Mouse (Mus musculus) stomach, postnatal 0 days (tissue): ENCODE data around the gene Rorc.

Source experiments
- CTCF ChIP-seq: IDR thresholded peaks from 2 replicates; pipeline ENCODE4 v1.5.1; 2016; ENCODE audit warnings: antibody characterized with exemption, low read depth, mild to moderate bottlenecking, moderate library complexity
- EP300 ChIP-seq: optimal IDR thresholded peaks from 2 replicates; pipeline ENCODE3; 2016; ENCODE audit warnings: antibody characterized with exemption

DNA sequence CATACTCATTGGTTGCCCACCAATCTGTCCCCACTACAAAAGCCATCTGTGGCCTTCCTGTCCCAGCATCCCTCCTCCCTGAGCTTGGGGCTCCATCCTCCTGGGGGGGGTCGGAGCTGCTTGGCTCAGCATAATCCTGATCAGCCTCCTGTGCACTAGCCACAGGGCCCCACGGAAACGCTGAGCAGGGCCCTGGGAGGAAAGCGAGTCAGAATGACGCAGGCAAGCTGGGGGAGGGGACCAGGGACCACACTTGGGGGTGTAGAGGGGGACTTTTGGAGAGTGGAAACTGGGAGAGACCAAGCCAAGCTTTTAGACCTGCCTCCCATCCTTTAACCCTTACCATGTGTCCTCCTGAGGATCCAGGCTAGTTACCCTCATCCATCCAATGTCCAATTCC, 3.3 kb downstream of the Rorc start:
- TF ChIP-seq CTCF (no peak), EP300 (no peak)
